Mouse (Mus musculus) megakaryocyte, adult 5-6 weeks (primary cell): Measurements from ENCODE around the gene Tnk1. TPM values are rescaled to one million over a fixed set of nuclear protein-coding genes. Genes with fewer than 3 reads are reported as not detected.
A peak's percentile ranks its signal among the peaks of the same experiment; 100 is the strongest.

Experiments
- ATAC-seq: 2 replicates; pipeline ENCODE4 v1.8.0; 2016; ENCODE audit warnings: mild to moderate bottlenecking, inconsistent platforms; ENCODE audit not compliant: poor library complexity, severe bottlenecking
- total RNA-seq, 2 experiments: library from RNA; stranded (forward) in 1 of 2; stranded (reverse) in 1 of 2; fragments of 153-499, 151-499 nt in 1 of 2; fragments of 221-1000, 200-1000 nt in 1 of 2; gene quantifications; 2 replicates each; pipeline versions ENCODE4 v1.2.3 to v1.2.4; 2015 to 2017

Tnk1 gene
- total RNA-seq (2015) (not detected in 2 replicates), total RNA-seq (2017) (0.04 TPM in 1 of 2 replicates, not detected in the other)

DNA sequence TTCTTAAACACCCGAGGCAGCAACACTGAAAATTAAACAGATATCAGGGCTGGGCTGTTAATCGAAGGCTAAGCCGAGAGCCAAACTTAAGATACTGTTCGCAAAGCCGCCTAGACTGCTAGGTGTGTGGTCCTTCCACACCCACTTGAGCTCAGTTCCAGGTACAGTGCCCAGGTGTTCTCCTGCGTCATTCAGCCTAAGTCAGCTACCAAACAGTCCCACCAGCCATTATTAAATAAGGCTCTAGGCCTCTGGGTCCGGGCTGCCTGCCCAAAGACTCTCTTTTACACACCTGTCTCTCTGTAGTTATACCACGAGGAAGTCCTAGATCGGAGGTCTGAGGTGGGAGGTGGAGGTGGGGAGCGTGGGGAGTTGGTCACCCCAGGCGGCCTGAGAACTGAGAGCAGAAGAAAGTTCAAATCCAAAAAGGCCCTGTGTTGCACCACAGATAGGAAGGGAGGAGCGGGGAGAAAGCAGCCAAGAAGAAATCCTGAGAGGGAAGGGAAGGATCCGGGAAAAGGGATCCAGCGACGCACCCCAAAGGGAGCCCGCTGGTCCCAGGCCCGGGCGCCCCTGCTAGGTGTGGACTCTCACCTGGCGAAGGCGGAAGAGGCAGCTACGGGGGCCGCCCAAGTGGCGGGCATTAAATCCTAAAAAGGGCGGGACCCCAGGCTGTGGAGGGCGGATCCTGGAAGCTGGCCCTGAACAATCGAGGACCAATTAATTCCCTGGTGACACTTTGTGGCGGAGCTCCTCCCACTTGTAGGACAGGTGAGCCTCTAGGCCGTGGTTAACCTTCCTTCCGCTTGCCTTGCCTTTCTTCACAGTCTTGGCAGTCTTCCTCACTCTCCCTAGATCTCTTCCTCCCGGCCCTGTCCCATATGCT, at the start of gene Tnk1:
Gene Tnk1, minus strand, starts transcription at position 618 of the 886 bp plus-strand sequence.
- no peak for ATAC-seq

DNA sequence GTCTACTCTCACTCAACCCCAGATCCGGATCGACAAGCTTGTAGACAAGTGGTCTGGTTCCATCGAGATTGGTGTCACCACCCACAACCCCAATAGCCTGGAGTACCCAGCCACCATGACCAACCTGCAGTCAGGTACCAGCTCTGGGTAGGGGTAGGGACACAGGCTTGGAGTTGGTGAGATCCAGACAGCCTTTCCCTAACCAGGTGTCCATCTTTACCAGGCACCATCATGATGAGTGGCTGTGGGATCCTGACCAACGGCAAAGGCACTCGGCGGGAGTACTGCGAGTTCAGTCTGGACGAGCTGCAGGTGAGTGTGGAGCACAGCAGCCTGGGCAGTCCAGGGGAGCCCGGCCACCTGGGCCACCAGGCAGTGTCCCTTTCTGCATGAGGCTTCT, 45.8 kb upstream of the Tnk1 start:
- ATAC-seq: no peak

DNA sequence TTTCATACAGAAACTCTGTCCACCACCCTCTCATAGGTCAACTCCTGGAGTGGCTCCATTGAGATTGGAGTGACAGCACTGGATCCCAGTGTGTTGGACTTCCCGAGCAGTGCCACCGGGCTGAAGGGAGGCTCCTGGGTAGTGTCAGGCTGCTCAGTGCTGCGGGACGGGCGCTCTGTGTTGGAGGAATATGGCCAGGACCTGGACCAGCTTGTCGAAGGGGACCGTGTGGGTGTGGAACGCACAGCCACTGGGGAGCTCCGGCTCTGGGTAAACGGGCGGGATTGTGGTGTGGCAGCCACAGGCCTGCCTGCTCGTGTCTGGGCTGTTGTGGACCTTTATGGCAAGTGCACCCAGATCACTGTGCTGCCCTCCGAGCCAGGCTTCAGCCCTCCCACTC, 44.4 kb upstream of the Tnk1 start:
- ATAC-seq: no peak

DNA sequence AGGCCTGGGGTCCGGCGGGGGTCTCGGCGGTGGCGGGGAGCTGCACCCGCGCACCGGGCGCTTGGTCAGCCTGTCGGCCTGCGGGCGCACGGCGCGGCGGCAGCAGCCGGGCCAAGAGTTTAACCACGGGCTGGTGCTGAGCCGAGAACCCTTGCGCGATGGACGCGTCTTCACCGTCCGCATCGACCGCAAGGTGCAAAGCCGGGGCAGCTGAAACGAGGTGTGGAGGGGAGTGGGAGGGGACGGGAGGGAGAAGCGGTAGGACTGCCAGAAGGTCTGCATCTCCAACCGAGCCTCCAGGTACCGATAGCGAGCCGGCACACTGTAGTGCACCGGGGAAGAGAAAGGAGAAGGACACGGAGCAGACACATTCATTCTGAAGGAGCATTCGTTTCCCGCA, 43.5 kb upstream of the Tnk1 start:
- no peak for ATAC-seq

DNA sequence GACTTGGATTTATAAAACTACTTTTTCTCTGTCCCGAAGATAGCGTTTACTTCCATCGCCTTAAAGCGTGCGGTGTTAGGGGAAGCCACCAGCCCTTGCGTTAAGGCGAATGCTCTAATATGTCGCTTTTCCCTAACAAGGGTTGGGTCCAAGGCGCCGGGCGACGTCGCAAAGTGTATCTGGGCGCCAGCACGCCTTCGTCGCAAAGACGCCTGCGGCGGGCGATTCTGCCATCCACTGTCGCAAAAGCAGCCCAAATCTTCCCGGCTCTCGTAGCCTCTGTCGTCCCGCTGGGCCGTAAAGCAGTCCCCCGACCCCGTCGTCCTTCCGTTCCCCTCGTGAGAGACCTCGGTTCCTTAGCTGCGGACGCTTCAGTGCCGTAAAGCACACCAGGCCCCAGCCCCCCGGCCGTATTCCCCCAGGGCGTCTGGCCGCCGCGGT, 42.9 kb upstream of the Tnk1 start:
- ATAC-seq: peak; percentile 80

DNA sequence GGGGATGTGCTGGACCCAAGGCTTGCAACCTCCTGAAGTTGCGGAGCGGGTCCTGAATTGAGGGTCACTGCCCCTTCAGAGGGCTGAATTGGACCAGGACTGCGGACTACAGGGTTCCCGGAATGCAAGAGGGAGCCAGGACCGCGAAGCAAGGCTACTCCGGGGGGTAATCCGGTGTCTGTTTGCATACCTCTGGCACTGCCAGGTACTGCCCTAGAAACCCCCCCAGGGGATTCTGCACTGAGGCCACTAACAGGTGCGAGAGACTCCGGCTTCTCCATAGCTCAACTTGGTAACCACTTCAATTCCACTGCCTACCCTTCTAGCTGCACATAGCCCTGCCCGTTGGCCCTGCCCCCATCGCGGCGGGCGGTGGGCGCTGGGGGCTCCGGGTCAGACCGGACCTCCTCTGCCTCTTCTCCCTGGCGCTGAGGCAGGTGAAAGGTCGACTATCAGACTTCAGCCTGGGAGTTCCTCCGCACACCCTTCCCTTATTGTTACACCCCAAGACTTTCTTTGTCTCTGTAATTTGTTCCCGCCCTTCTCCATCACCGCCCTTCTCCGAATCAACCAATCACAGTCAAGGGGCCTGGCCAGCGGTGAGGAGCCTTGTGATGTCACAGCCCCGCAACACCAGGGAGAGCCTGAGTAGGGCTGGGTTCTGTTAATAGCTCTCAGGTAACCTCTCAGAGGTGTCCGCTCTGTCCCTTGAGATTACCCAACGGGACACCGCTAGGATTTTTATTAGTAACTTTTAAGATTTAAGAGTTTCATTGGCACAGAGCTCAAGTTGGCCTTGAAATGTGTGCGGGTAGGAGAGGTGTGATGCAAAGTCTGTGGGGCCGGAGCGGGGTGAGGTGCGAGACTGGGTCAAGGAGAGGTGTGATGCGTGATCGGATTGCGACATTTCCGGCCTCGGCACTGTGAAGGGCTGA, 42.2 kb upstream of the Tnk1 start, which contains the start of the genes 2810408A11Rik and Neurl4:
Gene 2810408A11Rik, minus strand, starts transcription at position 517 of the 935 bp plus-strand sequence.
Gene Neurl4, plus strand, starts transcription at position 602 of the 935 bp plus-strand sequence.
- ATAC-seq: peak; percentile 85

DNA sequence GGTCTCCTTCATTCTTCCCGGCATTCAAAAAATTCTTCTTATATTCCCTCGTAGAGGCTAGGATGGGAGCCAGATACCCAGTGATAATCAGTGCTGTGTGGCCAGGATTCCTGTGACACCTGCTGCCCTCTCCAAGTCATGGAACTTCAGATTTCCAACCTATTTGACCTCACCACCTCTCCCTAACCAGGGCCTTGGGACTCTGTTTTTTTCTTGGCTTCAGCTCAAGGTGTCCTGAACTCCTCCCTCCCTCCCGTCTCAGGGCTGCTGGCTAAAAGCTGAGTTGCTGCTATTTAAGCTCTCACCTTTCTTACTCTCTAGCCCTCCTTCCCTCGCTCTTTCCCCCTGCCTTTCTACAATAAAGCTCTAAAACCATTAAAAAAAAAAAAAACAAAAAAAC, 41.3 kb upstream of the Tnk1 start:
- ATAC-seq: no peak

DNA sequence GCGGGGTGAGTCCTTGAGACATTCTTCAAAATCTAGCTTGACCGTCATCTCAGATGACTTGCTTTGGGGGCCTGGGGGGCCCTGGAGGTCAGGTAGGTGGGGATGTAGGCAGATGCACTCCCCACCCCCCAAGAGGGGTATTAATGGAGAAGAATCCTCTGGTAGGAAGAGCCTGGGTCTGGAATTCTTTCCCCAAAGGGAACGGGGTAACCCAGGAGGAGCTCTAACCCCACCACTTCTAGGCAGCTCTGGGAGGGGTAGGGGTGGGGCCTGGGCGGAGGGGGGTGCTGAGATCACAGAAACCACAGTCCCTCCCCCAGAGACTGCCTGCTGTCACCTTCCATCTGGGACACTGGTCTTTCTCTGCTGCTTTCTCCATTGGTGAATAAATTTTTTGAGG, 36.8 kb upstream of the Tnk1 start, which contains the start of gene Acap1:
Gene Acap1, minus strand, starts transcription at position 249 of the 400 bp plus-strand sequence.
- ATAC-seq: peak; percentile 86

DNA sequence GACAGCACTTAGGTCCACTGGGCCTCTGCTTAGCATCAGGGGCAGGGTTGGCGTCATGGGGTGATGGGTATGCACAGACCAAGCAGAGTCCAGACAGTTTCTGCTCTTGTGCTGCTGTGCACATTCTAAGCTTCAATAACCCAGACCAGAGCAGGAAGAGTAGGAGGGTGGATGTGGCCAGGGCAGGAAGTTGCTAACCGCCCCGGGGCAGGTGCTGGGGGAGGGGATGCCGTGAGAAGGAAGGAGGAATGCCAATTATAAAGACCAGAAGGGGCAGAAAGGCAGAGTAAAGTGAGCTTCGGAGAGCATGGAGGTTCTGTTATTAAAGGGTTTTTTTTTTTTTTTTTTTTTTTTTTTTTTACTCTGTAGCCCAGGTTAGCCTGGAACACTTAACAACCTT, 36.1 kb upstream of the Tnk1 start:
- ATAC-seq: peak; percentile 86

DNA sequence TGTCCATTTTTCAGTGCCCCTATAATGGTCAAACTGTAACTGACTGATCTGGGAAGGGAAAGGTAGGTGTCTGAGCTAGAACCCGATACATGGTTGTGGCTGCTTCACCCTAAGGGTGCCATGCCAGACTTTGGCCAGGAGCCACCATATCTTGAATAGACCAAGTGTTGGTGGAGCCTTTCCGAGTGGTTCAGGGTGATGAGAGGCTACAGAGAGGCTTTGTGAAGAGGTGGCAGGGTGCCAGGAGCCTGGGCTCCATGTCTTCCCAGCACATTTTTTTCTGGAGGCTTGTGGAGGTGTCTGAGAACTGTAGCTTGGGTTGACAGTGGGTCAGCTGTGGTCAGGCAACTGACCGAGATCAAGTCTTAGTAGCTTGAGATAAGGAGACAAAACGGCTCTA, 33.0 kb upstream of the Tnk1 start:
- ATAC-seq: no peak

DNA sequence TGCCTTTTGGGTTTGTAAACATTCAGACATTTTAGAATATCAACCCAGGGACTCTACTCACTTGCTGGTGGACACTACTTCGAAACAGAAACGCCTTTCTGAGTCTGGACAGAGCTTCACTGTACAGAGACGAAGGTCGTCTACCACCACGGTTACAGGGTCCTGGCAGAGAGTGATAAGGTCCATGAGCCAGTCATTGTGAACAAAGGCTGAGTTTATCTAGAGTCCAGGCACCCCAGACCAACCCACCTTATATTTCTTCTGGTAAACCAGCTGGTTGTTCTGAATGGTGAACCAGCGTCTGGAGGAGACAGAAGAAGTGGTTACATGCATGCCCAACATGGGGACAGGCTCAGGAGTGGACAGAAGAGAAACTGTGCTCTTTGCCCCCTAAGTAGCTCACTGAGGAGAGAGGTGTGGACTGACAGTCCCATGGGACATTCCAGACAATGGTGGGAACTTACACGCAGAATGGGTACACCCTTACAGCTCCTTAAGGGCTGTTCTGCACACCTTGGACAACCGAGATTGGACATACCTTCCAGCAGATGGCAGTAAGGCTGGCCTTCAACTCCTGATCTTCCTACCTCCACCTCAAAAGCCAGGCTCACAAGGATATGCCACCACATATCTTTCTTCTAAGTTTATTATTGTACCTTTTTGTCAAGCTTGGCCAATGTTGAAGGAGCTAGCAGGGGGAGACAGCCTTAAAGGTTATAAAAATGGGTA, 28.5 kb upstream of the Tnk1 start:
- ATAC-seq: no peak

DNA sequence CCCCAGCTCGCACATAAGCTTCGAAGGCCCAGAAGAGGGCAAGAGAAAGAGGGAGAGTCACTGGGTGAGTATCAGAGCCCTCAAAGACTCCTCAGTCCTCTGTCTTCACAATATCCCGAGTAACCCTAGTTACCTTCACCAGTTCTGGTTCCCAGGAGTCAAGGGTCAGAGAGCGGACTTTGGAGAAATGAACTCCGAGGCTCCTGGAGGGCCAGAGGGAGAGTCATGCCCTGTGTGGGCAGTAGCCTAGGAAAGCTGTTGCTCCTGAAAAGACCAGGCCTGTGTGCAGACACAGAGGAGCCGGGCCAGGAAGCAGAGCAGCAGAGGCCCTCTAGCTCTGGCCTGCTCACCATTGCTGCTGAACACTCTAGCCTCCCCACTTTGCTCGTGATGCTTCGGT, 26.1 kb upstream of the Tnk1 start:
- no peak for ATAC-seq

DNA sequence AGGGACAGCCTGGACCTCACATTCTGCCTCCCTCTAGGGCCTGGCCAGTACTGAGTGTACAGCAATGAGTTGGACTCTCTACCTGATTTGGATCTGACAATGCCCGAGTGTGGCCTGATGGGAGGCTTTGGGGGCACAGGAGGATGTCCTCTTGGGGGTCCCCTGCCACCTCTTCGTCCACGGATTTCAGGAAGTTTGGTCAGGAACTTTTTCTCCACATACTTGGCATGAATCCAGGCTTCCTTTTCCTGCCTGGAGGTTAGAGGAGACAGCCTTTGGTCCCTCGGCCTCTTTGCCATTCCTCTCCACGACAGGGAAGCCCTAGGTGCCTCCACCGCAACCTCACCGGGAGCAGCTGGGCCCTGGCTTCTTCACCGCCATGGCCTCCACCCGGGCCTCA, 25.7 kb upstream of the Tnk1 start:
- no peak for ATAC-seq

DNA sequence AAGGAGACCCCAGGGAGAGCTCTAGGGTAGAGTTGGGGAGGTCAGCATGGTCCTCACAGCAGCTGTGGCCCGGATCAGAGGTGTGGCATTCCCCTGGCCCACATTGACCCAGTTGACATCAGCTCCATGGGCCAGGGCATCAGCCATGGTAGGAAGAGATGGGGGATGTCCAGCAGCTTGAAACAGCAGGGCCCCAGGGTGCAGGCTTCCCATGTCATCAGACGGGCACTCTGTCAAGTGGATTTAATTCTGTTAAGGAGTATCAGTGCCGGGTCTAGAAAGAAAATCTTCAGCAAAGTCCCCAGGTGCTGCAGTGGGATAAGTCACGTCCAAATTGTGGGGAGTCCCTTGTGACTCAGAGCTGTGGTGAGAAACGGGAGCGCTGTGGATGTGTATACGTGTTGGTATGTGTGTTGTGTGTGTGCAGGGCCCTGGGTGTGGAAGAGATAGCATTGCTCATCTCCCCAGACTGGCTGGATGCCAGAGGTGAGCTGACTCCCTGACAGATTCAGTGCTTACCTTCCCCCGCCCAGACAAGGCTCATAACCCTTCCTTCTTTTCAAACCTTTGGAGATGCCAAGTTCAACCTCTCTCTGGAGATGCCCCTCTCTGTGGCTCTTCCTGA, 25.1 kb upstream of the Tnk1 start:
- no peak for ATAC-seq

DNA sequence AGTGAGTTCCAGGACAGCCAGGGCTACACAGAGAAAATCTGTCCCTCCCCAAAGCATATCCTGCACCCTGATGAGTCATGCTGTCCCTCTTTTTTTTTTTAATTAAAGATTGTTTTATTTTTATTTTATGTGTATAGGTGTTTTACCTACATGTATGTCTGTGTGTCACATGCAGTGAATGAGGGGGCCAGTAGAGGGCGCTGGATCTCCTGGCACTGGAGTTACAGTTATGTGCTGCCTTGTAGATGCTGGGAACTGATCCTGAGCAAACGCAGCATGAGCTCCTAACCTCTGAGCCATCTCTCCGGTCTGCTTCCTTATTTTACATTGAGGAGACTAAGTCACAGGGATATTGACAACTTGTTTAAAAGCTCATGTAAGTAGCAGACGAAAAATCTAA, 24.5 kb upstream of the Tnk1 start:
- no peak for ATAC-seq

DNA sequence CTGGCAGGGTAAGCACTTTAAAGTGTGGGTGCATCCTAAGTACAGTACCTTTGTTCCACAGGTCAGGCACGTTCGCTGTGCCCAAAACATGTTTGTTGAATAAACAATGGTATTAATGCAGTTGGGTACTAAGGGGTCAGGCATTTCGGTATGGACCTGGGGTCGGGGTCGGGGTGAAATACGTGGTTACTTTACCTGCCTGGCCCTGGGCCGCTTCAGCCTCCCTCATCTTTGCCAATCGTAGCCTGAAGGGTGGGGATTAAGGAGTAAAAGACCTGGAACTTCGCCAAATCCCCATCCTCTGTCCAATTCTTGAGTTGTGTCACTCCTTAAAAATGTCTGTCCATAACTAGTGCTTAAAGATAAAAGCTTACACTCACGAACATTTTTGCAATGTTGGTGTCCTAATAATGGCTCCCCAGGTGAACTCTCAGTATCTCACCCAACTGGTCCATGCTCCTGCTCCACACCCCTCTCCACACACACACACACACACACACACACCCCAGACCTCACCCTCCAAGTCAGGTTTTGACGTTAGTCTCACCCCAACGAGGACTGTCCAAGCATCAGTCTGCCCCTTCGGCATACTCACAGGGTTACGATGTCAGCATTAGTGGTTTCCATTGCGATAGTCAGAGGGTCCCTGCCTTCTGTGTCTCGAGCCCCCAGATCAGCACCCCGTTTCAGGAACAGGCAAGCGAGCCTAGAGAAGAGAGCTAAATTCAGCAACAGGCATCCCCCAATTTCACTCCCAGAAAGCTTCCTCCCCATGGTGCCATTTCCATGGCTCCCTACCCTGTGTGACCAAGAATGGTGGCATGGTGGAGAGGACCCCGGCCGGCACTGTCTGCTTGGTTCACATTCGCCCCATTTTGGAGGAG, 23.5 kb upstream of the Tnk1 start:
- no peak for ATAC-seq

DNA sequence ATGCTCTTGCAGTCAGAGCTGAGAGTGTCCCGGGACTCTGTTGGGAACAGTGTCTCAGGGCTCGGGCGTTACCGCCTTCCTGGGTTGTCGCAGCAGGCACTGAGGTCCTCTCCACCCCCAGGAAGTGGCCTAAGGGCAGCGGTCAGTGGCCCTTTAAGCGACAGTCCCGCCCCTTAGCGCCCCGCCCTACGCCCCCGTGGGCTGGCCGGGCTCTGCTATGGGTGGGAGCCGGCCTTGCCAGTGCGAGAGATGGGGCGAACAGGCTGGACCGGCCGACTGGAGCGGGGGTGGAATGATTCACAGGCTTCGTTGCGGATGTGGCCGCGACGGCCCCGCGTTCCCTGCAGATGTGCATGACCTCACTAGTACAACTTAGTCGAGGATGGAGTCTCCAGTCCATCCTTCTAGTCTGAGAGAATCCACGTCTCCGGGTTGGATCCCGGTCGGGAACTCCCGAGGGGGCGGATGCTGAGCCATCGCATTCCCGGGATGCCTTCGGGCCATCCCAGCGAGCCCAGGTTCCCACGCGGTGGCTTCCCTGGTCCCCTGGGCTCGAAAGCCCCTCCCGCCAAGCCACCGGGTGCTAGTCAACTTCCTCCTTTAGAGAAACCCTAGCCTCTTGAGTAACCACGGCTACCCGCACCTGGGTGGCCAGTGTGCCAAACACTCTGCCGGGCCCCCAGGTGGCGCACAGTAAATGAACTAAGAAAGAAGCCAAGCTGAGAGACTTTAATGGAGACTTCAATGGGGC, 22.5 kb upstream of the Tnk1 start, which contains the start of gene Kctd11:
Gene Kctd11, minus strand, starts transcription at position 554 of the 751 bp plus-strand sequence.
- peak; percentile 83 for ATAC-seq

DNA sequence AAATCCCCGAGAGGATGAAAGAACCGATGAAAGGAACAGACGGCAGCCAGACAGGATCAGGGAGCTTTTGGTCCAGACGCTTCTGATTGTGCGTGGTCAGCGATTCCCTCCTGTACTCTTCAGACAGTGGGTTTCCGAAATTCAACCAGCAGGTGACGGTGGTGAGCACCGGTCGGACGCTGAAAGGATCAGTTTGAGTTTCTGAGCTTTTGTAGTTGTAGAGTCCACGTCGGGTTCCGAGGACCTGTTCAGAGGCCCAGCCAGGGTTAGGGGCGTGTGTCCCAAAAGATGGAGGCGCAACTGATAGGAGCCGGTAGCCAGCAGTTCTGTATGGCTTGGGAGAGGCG, 21.9 kb upstream of the Tnk1 start:
- ATAC-seq: peak; percentile 43
